Mouse (Mus musculus): ENCODE measurements around the gene Rhbdd3. TPM values are rescaled to one million over a fixed set of nuclear protein-coding genes. Genes with fewer than 3 reads are reported as not detected.

Gene Rhbdd3
- polyA plus RNA-seq, 1 experiment, result 18.8 TPM

DNA sequence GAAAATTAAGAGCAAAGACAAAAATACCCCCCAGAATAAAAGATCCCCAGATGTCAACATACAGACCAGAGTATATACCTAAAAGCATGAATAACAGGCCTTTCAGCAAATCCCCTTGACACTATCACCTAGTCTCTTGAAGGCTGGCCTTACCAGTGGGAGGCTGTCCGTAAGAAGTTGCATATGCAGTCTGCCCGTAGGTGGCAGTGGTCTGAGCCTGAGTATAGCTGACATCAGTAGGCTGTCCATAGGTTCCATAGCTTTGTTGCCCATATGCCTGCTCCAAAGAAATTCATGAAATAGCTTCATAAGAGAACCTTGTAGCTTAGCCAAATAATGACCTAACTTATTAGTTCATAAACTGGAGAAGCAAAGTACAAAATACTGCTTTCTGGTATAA, 7.0 kb upstream of the Rhbdd3 start:
- no peak for DNase-seq
- WGBS, result 40% methylated on average over 2 of the region's 2 CpGs
- peaks cover 9% of the 10 kb centered on the region for H3K4me1 ChIP-seq (ENCODE audit: control insufficient read depth, insufficient read depth, low read length)
- H3K4me3 ChIP-seq (replicated peaks; ENCODE audit: extremely low read depth, low read depth, low read length), result no peak overlapping the region
- TF ChIP-seq CTCF (IDR thresholded peaks at IDR 0.05; ENCODE audit: insufficient read depth, low read length), result peak; percentile 23; the same call in 1 of the 2 replicates
- TF ChIP-seq POLR2A (IDR thresholded peaks at IDR 0.05; ENCODE audit: borderline replicate concordance, extremely low read depth, low read depth, low read length), result no peak

DNA sequence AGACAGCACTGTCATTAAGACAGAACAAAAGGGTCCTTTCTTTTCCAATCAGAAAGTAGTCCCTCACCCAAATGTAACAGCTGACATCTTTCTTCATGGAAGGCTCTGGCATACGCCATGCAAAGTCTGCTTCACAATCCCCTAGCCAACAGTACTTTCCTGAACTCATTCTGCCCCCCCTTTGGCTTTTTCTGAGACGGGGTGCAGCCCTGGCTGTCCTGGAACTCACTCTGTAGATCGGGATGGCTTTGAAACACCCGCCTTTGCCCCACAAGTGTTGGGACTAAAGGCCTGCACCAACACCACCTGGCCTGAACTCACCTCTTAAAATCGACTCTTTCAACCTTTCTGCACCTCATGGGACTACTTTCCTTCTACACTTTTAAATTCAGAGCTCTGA, 2.8 kb upstream of the Rhbdd3 start:
- Histone ChIP-seq H3K4me1 (ENCODE audit: control insufficient read depth, insufficient read depth, low read length) (peaks cover 9% of the 10 kb centered on the region), H3K4me3 (replicated peaks; ENCODE audit: extremely low read depth, low read depth, low read length) (no peak overlapping the region)
- no peak for DNase-seq
- TF ChIP-seq POLR2A (IDR thresholded peaks at IDR 0.05; ENCODE audit: borderline replicate concordance, extremely low read depth, low read depth, low read length) (no peak), CTCF (IDR thresholded peaks at IDR 0.05; ENCODE audit: insufficient read depth, low read length) (no peak)
- WGBS, result 34% methylated on average over 5 of the region's 5 CpGs

DNA sequence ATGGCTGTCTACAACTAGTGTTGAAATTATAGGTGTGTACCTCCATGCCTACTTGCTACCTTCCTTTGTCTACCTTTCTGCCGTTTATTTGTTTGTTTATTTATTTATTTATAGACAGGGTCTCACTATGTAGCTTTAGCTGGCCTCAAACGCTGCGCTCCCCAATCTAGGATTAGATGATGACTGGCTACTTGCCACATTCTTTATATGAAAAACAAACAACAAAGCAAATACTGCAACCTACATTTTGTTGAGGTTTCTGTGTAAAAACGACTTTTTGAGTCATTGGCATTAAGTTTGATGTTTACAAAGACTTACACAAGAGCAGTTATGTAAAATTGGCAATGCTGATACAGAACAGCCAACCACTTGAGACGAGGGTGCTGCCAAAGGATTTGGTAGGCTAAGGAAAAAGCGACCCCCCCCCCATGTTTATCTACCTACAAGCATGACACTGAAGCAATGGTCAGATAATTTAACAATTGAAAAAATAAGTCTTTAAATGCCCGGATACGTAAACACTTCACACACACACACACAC, 2.2 kb upstream of the Rhbdd3 start:
- Histone ChIP-seq H3K4me1 (ENCODE audit: control insufficient read depth, insufficient read depth, low read length) (peaks cover 9% of the 10 kb centered on the region), H3K4me3 (replicated peaks; ENCODE audit: extremely low read depth, low read depth, low read length) (no peak overlapping the region)
- DNase-seq, result no peak
- WGBS, result 20% methylated on average over 8 of the region's 8 CpGs
- TF ChIP-seq POLR2A (IDR thresholded peaks at IDR 0.05; ENCODE audit: borderline replicate concordance, extremely low read depth, low read depth, low read length) (no peak), CTCF (IDR thresholded peaks at IDR 0.05; ENCODE audit: insufficient read depth, low read length) (no peak)

DNA sequence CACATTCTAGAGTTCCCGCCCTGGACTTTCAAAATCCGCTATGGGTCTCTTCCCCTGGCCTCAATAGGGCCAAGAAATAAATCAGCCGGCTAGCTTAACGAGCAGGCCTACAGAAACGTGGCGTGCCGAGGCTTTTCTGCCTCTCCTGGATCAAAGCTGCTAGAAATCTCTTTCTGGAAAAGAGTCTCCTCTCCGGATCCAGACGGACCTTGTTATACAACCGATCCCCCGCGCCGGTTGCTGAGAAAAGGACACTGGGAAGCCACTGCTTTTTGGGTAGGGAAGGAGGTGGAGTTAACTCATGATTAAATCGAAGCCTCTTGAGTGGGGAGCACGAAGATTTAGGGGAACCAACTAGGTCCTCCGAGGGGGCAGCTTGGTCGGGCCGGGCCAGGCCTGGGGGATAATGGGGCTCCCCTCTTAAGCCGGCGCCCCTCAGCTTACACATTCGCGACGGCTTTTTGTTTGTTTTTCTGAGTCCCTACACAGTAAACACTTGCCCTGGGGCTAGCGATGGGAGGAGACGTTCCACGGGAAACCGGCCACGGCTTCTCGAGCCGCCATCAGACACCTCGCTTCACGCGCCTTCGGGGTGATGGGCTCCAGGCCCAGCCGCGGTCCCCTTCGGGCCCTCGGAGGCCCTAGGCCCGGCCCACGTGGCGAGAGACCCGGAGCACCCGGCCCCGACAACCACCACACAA, 541 bp upstream of the Rhbdd3 start:
- Histone ChIP-seq H3K4me3 (replicated peaks; ENCODE audit: extremely low read depth, low read depth, low read length) (peak overlapping the region; percentile 89), H3K4me1 (ENCODE audit: control insufficient read depth, insufficient read depth, low read length) (peaks cover 9% of the 10 kb centered on the region)
- TF ChIP-seq POLR2A (IDR thresholded peaks at IDR 0.05; ENCODE audit: borderline replicate concordance, extremely low read depth, low read depth, low read length) (no peak), CTCF (IDR thresholded peaks at IDR 0.05; ENCODE audit: insufficient read depth, low read length) (no peak)
- WGBS, result under 1% methylated on average over 44 of the region's 44 CpGs
- peak; percentile 49 for DNase-seq

DNA sequence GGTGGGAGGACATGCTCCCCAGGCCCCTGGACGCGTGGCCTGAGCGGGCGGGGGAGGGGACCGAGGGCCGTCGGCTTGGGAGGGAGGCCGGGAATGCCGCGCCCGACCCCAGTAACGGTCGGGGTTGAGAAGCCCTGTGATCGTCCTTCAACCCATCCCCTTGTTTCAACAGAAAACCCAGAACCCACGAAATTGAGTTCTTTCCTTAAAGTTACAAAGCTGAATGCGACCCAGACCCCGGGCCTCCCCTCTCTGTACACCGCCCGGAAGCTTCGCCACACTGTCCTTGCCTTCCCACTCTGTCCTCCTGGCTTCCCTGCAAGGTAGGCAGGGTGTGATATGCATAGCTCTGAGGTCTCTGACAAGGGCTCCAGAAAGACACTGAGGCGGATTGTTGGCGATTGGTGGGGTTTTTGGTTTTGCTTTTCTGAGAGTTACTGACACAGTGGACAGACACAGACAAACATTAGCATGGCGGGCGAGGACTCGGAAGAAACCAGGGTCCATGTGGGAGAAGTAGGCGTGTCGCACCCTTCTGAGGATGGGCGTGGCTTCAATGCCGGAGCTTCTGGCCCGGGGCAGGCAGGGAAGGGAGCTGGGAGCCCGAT, 954 bp downstream of the Rhbdd3 start:
- peak overlapping the region; percentile 89 for H3K4me3 ChIP-seq (replicated peaks; ENCODE audit: extremely low read depth, low read depth, low read length)
- DNase-seq, result peak; percentile 79
- TF ChIP-seq POLR2A (IDR thresholded peaks at IDR 0.05; ENCODE audit: borderline replicate concordance, extremely low read depth, low read depth, low read length) (peak; percentile 68; the same call in 1 of the 2 replicates), CTCF (IDR thresholded peaks at IDR 0.05; ENCODE audit: insufficient read depth, low read length) (no peak)
- WGBS, result under 1% methylated on average over 31 of the region's 31 CpGs
- peaks cover 3% of the 10 kb centered on the region for H3K4me1 ChIP-seq (ENCODE audit: control insufficient read depth, insufficient read depth, low read length)

DNA sequence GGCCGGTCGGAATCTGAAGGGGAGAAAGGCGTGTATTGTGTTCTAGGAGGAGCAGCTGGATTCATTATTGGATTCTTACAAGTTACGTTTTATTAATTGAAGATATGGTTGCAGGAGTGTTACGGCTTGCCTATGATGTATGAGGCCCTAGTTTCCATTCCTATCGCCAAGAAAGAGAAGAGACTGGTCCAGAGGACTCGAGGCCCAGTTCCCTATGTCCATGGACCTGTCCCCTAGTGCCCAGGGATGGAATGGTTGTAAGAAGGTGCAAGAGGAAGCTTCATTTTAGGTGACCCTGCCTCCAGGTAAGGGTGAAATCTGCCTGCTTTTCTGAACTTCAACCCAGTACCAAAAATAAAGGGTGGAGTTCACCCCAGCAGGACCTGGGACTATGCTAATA, 1.6 kb downstream of the Rhbdd3 start:
- Histone ChIP-seq H3K4me3 (replicated peaks; ENCODE audit: extremely low read depth, low read depth, low read length) (peak overlapping the region; percentile 89), H3K4me1 (ENCODE audit: control insufficient read depth, insufficient read depth, low read length) (peaks cover 2% of the 10 kb centered on the region)
- no peak for DNase-seq
- TF ChIP-seq CTCF (IDR thresholded peaks at IDR 0.05; ENCODE audit: insufficient read depth, low read length), result no peak
- no peak for TF ChIP-seq POLR2A (IDR thresholded peaks at IDR 0.05; ENCODE audit: borderline replicate concordance, extremely low read depth, low read depth, low read length)
- 3% methylated on average over 7 of the region's 7 CpGs for WGBS

DNA sequence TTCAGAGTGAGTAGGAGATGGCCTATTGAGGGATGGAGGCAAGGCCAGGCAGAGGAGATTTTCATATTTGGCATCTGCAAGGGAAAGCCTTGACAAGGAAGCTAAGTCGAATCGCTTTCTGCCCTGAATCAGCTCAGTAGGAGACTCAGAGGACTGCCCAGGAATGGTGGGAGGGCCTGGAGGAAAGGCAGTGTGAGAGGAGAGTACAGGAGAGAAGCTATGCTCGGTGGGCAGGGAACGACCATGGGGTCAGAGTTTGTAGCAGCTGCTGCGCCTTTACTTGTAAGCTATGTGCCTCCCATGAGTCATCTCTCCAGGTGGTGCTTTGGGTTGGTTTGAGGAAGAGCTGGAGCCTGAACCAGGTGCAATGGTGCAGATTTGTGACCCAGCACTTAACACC, 2.1 kb downstream of the Rhbdd3 start:
- no peak overlapping the region for H3K4me3 ChIP-seq (replicated peaks; ENCODE audit: extremely low read depth, low read depth, low read length)
- TF ChIP-seq POLR2A (IDR thresholded peaks at IDR 0.05; ENCODE audit: borderline replicate concordance, extremely low read depth, low read depth, low read length) (no peak), CTCF (IDR thresholded peaks at IDR 0.05; ENCODE audit: insufficient read depth, low read length) (no peak)
- 68% methylated on average over 5 of the region's 5 CpGs for WGBS
- no peaks in the 10 kb centered on the region; the same call in none of the 2 replicates for H3K4me1 ChIP-seq (ENCODE audit: control insufficient read depth, insufficient read depth, low read length)
- DNase-seq, result no peak

DNA sequence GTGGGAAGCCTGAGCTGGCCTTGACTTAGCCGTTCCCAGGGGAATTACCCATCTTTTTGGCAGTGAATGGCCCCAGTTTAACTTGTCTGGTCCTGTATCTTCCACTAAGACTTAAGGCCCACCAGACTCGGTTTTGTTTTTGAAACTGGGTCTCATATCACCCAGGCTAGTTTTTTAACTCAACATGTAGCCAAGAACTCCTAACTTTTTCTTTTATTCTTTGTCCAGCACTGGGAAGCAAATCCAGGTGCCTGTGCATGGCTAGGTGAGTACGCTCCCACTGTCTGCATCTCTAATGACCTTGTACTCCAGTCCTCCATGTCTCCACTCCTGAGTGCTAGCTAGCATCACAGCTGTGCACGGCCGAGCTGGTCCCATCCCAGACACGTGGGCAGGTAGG, 2.9 kb downstream of the Rhbdd3 start:
- Histone ChIP-seq H3K4me3 (replicated peaks; ENCODE audit: extremely low read depth, low read depth, low read length) (no peak overlapping the region), H3K4me1 (ENCODE audit: control insufficient read depth, insufficient read depth, low read length) (no peaks in the 10 kb centered on the region; the same call in none of the 2 replicates)
- TF ChIP-seq POLR2A (IDR thresholded peaks at IDR 0.05; ENCODE audit: borderline replicate concordance, extremely low read depth, low read depth, low read length) (no peak), CTCF (IDR thresholded peaks at IDR 0.05; ENCODE audit: insufficient read depth, low read length) (no peak)
- DNase-seq, result no peak
- 78% methylated on average over 6 of the region's 6 CpGs for WGBS

DNA sequence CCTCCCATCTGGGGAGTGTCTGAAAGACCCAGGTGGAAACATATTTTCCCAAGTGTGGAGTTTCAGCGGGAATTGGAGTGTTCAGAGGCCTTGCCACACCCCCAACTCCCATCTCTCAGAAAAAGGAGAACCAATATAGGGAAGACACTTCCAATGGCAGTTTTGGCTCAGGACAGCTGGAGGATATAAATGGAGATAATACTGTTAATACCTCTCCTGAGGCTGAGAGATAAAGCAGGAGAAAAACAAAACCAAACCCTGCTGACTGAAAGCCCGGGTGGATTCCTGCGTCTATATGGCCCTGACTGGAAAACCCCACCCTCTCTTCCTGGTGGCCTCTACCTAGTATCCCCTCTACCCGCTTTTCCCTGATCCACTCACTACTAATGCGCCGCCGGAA, 3.7 kb downstream of the Rhbdd3 start:
- 85% methylated on average over 7 of the region's 7 CpGs for WGBS
- no peak for TF ChIP-seq POLR2A (IDR thresholded peaks at IDR 0.05; ENCODE audit: borderline replicate concordance, extremely low read depth, low read depth, low read length)
- no peak for TF ChIP-seq CTCF (IDR thresholded peaks at IDR 0.05; ENCODE audit: insufficient read depth, low read length)
- Histone ChIP-seq H3K4me1 (ENCODE audit: control insufficient read depth, insufficient read depth, low read length) (no peaks in the 10 kb centered on the region; the same call in none of the 2 replicates), H3K4me3 (replicated peaks; ENCODE audit: extremely low read depth, low read depth, low read length) (no peak overlapping the region)
- no peak for DNase-seq

Data from lung, adult 2 months (tissue).